Comparison of ENCODE assay signal across 8 mouse cellular contexts in the genomic region with DNA sequence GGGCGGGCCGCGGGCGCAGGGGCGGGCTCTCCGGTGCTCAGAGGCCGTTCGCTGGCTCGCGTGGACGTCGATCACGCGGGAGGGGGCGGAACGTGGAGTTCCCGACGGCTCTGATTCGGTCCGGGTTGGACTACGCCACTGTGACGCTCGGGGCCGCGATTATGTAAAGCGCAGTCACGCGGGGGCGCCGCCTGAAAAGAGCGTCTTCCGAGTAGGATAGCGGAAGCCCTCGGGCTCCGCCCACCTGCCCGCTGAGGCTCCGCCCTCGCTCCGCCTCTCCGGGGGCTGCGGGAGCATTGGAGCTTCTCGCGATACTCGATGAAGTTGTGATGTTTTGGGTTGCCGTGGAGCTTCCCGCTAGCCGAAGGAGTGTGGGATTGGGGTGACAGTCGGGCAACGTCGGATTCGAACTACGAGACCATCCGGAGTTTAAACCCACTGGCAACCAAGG. TPM values are rescaled to one million over a fixed set of nuclear protein-coding genes. Genes with fewer than 3 reads are reported as not detected.
DNase-seq lines count a peak whose midpoint lies in the region; ATAC-seq and TF ChIP-seq lines count a peak whose summit lies in the region.

Gene Fam76a, minus strand, starts transcription at position 1 of the 451 bp plus-strand sequence.

- H3K4me2 ChIP-seq in forebrain, embryonic 15.5 days (replicated peaks), result peak within 1 kb of the TSS; percentile 71

- peak; percentile 96; the same call in 1 of the 2 replicates for TF ChIP-seq POLR2A in lung, adult 2 months (IDR thresholded peaks at IDR 0.05; ENCODE audit: borderline replicate concordance, extremely low read depth, low read depth, low read length)

- H3K4me1 ChIP-seq in ES-E14 (ENCODE audit: control insufficient read depth in 2 of 2, insufficient read depth in 2 of 2, low read length in 2 of 2, poor library complexity in 1 of 2), result peaks cover 0 to 8% of the 10 kb centered on the region in 2 experiments; a peak in 1 of 4 replicates
- H3K4me1 ChIP-seq in forebrain, embryonic 15.5 days, result peaks cover 12% of the 10 kb centered on the region
- peaks cover 4% of the 10 kb centered on the region; the same call in 1 of the 2 replicates for H3K4me1 ChIP-seq in lung, adult 2 months (ENCODE audit: control insufficient read depth, insufficient read depth, low read length)

- peak within 1 kb of the TSS; percentile 91 for H3K9ac ChIP-seq in ES-E14 (ENCODE audit: insufficient read depth, low read depth, low read length, poor library complexity, severe bottlenecking)
- peak within 1 kb of the TSS; percentile 92 for H3K9ac ChIP-seq in forebrain, embryonic 15.5 days (replicated peaks)

- peak; percentile 99 for ATAC-seq in forebrain, embryonic 15.5 days (replicated peaks)
- ATAC-seq in neutrophil, adult 5-6 weeks (ENCODE audit: extremely low read depth, insufficient number of reproducible peaks, low FRiP score, poor library complexity, severe bottlenecking), result peak; percentile 97

- peak within 1 kb of the TSS; percentile 54 for H3K27ac ChIP-seq in ES-E14 (ENCODE audit: insufficient read depth, low read depth, low read length, poor library complexity, severe bottlenecking)
- peak within 1 kb of the TSS; percentile 84 for H3K27ac ChIP-seq in forebrain, embryonic 15.5 days (replicated peaks)

- H3K36me3 ChIP-seq in ES-E14 (ENCODE audit: control insufficient read depth, insufficient read depth, low read length, poor library complexity, severe bottlenecking), result no peaks in the 10 kb centered on the region
- peaks cover 4% of the 10 kb centered on the region for H3K36me3 ChIP-seq in forebrain, embryonic 15.5 days

- intact Hi-C loops in heart, postnatal 25 days (cut with DNase I), result loop anchor here (5.0 kb wide), 1 partner anchor 40 kb away; the partner anchor contains the start of gene Stx12

- no peak for TF ChIP-seq CTCF in lung, adult 2 months (IDR thresholded peaks at IDR 0.05; ENCODE audit: insufficient read depth, low read length)

- in situ Hi-C loops in ES-E14 (cut with MboI; ENCODE audit: low sequenced_read_pairs in 2 of 2, unreplicated experiment in 2 of 2), result no loop called here

- H3K4me3 ChIP-seq in ES-E14 (ENCODE audit: insufficient read depth in 1 of 2, low read depth in 1 of 2, low read length in 2 of 2, poor library complexity in 1 of 2, severe bottlenecking in 1 of 2), result peak within 1 kb of the TSS; percentile 93 to 94
- peak within 1 kb of the TSS; percentile 87 for H3K4me3 ChIP-seq in forebrain, embryonic 15.5 days
- H3K4me3 ChIP-seq in lung, adult 2 months (replicated peaks; ENCODE audit: extremely low read depth, low read depth, low read length), result peak within 1 kb of the TSS; percentile 78

- H3K9me3 ChIP-seq in ES-E14 (ENCODE audit: control insufficient read depth, insufficient read depth, low read depth, low read length), result no peaks in the 10 kb centered on the region
- H3K9me3 ChIP-seq in forebrain, embryonic 15.5 days, result no peaks in the 10 kb centered on the region

- peak; percentile 99 for DNase-seq in ES-E14 (ENCODE audit: low read depth, low spot score)
- peak; percentile 100 for DNase-seq in cerebellum, adult 11-12 months
- DNase-seq in heart, postnatal 25 days (ENCODE audit: low spot score), result peak; percentile 100
- peak; percentile 100 for DNase-seq in layer of hippocampus, adult 18-20 months (ENCODE audit: low spot score in 2 of 2)
- DNase-seq in lung, adult 2 months, result peak; percentile 100
- DNase-seq in thymus, adult 18-20 months, result peak; percentile 100

- WGBS in forebrain, embryonic 15.5 days, result under 1% methylated on average over 53 of the region's 53 CpGs
- WGBS in lung, adult 2 months, result under 1% methylated on average over 53 of the region's 53 CpGs

- H3K27me3 ChIP-seq in forebrain, embryonic 15.5 days, result no peaks in the 10 kb centered on the region

TF ChIP-seq in ES-E14, 5 proteins besides CTCF, POLR2A, EP300 and RAD21:
- no peak for TF ChIP-seq ZNF384 (IDR thresholded peaks at IDR 0.05; ENCODE audit: low read depth, low read length)
- TF ChIP-seq HCFC1 (IDR thresholded peaks at IDR 0.05; ENCODE audit: borderline replicate concordance, insufficient read depth, low read length), result no peak
- TF ChIP-seq ZC3H11A (IDR thresholded peaks at IDR 0.05; ENCODE audit: borderline replicate concordance, low read depth, low read length), result no peak
- TF ChIP-seq MAFK (IDR thresholded peaks at IDR 0.05; ENCODE audit: insufficient read depth, low read depth, low read length), result no peak
- peak; percentile 100 for TF ChIP-seq CHD2 (IDR thresholded peaks at IDR 0.05; ENCODE audit: low read depth, low read length)
TF ChIP-seq in ES-E14: peak in this region for 1.

RNA-seq across cellular contexts. Expression of gene Fam76a, which starts in this region (rescaled TPM):
- total RNA-seq in ES-E14 (2012; rRNA removed), result 12.5 and 14.9 TPM in 2 replicates
- polyA plus RNA-seq in forebrain, embryonic 15.5 days (2015; fragmentation: Nextera tagmentation; extraction: Ambion mirVana), result 51.2 and 52.4 TPM in 2 replicates
- 10 to 100 TPM; 32.0 to 42.2 TPM for total RNA-seq in heart, postnatal 25 days (2021)
- total RNA-seq in layer of hippocampus, adult 18-20 months (2021), result 10 to 100 TPM; 53.1 to 60.5 TPM
- 19.2 and 21.9 TPM in 2 replicates for polyA plus RNA-seq in lung, adult 2 months (2012; rRNA removed)
- 31.1 and 35.4 TPM in 2 replicates for total RNA-seq in neutrophil, adult 5-6 weeks (2017)

Comparison
In these comparisons a context has a peak if more than half of its experiments do, and no peak if none do; other contexts are left out.
1. Peak in every context shown above with its lines: DNase-seq, ATAC-seq, H3K4me3 ChIP-seq and H3K27ac ChIP-seq.